Mouse (Mus musculus) Patski (cell line): ENCODE measurements around the gene Ces1f. TPM values are rescaled to one million over a fixed set of nuclear protein-coding genes. Genes with fewer than 3 reads are reported as not detected.
A peak's percentile ranks its signal among the peaks of the same experiment; 100 is the strongest.
"Not testable (repeated sequence)": the region's sequence is repeated elsewhere in the genome, so short reads cannot be mapped to it uniquely, and the experiment has no call there.

ENCODE experiments used
- ATAC-seq: fragments of 100-300 bp; one replicate; pipeline ENCODE4 v1.8.0; 2021
- CTCF ChIA-PET: fragments of 350-600 bp; sonication (Branson Sonifier 250); formaldehyde crosslinking; loops from one replicate; lab custom pipeline; 2022; ENCODE audit warnings: inconsistent platforms; lab: Charles Lee
- POLR2A ChIA-PET: fragments of 350-600 bp; sonication (Branson Sonifier 250); formaldehyde crosslinking; loops from one replicate; lab custom pipeline; 2022; ENCODE audit warnings: antibody characterized with exemption, inconsistent platforms; lab: Charles Lee
- DNase-seq: peaks from one replicate; pipeline ENCODE4 v3.0.0-alpha.2; 2011; ENCODE audit warnings: low read depth, low spot score
- H3K27me3 ChIP-seq: fragments of 371-371 bp; one replicate; pipeline ENCODE4 v1.5.1; 2021
- CTCF ChIP-seq: fragments of 100-300 bp; IDR thresholded peaks from one replicate; pipeline ENCODE4 v1.5.1; 2021
- in situ Hi-C: fragments of 300-500 bp; cut with MboI; formaldehyde crosslinking; loops from 3 replicates; pipeline ENCODE4 v1.11.1; 2018; ENCODE audit warnings: low pct_unique_long_range_greater_than_20kb, mixed read lengths
- polyA plus RNA-seq: library from polyadenylated mRNA; unstranded; gene quantifications from one replicate; pipeline ENCODE4 v1.2.3, GENCODE M21; 2021

Ces1f gene
- polyA plus RNA-seq, 1 experiment from 2014 or later, result not detected

DNA sequence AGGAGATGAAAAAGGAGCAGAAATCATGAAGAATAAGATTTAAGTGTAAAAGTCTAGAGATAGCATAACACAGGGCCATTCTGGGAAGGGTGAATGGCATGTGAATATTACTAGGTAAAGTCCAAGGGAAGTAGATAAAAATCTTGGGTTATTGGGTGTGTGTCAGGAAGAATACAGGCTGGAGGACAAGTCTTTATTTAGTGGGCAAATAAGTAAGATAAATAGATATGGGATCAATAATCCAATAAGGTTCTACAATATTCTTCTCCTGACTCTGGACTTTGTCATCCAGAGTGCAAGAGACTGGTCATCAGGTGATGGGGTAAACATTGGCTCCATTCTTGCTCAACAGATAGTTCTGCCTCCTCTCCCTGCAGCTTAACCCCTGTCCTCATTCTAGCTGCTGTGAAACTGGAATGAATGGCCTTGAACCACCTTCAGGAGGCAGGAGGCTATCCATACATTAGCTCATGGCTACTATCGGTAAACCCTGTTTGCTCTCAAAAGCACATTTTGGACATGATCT, 27.1 kb downstream of the Ces1f start:
- DNase-seq (no peak), ATAC-seq (no peak)
- ChIA-PET CTCF (no interaction called here), POLR2A (no interaction called here)
- TF ChIP-seq CTCF, result no peak
- in situ Hi-C loops, result no loop called here
- H3K27me3 ChIP-seq, result peaks cover 18% of the 10 kb centered on the region

DNA sequence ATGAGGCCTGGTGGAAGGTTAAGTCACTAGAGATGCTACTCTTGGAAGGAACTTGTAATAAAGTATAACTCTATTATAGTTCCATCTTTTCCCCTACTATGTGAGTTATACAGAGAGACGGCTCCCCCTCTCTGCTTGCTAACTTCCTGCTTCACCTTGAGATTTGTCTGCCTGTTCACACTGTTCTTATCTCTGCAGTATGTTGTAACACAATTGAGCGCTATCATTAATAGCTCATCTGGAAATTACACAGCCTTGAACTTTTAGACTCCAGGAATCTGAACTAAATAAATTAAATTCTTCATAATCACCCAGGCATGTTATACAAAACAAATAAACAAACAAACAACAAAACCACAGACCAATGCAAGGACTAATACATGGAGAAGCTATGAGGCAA, 33.5 kb downstream of the Ces1f start:
- ChIA-PET POLR2A (no interaction called here), CTCF (no interaction called here)
- peaks cover 15% of the 10 kb centered on the region for H3K27me3 ChIP-seq
- in situ Hi-C loops, result no loop called here
- no peak for ATAC-seq
- TF ChIP-seq CTCF, result no peak
- no peak for DNase-seq

GRCm38 (mm10) chr8:93239884-93240283, 39.7 kb downstream of the Ces1f start:
- ChIA-PET CTCF (no interaction called here), POLR2A (no interaction called here)
- in situ Hi-C loops, result no loop called here
- DNase-seq, result no peak
- no peak for TF ChIP-seq CTCF
- peaks cover 3% of the 10 kb centered on the region for H3K27me3 ChIP-seq
- ATAC-seq, result no peak

DNA sequence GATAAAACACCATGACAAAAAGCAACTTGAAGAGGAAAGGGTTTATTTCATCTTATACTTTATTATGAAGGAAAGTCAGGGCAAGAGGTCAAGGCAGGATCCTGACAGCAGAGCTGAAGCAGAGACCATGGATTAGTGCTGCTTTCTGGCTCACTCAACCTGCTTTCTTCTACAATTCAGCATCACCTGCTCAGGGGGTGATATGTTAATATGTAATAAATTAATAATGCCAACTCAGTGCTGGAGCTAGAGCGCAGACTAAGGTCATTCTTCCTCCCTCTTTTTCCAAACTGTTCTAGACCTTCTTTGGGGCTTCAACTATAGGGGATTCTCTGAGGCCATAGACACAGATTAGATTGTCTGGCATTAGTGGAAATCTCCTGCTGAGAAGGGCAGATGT, 43.9 kb downstream of the Ces1f start:
- ATAC-seq (no peak), DNase-seq (no peak)
- in situ Hi-C loops, result no loop called here
- peaks cover 2% of the 10 kb centered on the region for H3K27me3 ChIP-seq
- POLR2A ChIA-PET, result no interaction called here
- CTCF ChIA-PET, result no interaction called here
- TF ChIP-seq CTCF, result no peak

- no peak for TF ChIP-seq CTCF
- POLR2A ChIA-PET, result no interaction called here
- DNase-seq, result no peak
- in situ Hi-C loops, result no loop called here
- CTCF ChIA-PET, result no interaction called here
- no peak for ATAC-seq
- peaks cover 5% of the 10 kb centered on the region for H3K27me3 ChIP-seq
Measured at GRCm38 (mm10) chr8:93234706-93235105, 44.8 kb downstream of the Ces1f start.

DNA sequence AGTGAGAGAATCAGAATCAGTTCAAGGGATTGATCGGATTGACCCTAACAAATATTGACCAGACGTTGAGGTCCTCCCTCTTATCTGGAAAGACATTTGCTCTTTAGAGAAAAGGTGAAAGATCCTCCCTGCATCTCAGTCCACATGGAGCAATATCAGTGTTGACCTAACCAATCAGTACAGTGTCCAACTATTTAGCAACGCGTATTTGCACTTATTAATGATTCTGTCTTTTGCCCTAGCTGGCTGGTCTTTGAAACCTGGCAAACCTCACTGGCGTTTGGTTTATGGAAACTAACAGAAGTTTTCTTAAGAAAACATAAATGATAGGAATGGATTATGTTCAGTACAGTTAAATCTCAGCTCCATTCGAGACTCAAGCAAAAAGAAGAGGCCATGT, 45.5 kb downstream of the Ces1f start:
- in situ Hi-C loops, result no loop called here
- ChIA-PET POLR2A (no interaction called here), CTCF (no interaction called here)

GRCm38 (mm10) chr8:93229446-93229845, 50.1 kb downstream of the Ces1f start, which contains the start of gene Ces1e:
Gene Ces1e (minus strand): TSS chr8:93229619.
- POLR2A ChIA-PET, result no interaction called here
- H3K27me3 ChIP-seq, result peaks cover 5% of the 10 kb centered on the region
- no peak for DNase-seq
- in situ Hi-C loops, result no loop called here
- CTCF ChIA-PET, result no interaction called here
- ATAC-seq, result no peak
- no peak for TF ChIP-seq CTCF

More for the DNA sequence above, 45.5 kb downstream of the Ces1f start:
- no peak for TF ChIP-seq CTCF
- ATAC-seq (no peak), DNase-seq (no peak)
- peaks cover 5% of the 10 kb centered on the region for H3K27me3 ChIP-seq

DNA sequence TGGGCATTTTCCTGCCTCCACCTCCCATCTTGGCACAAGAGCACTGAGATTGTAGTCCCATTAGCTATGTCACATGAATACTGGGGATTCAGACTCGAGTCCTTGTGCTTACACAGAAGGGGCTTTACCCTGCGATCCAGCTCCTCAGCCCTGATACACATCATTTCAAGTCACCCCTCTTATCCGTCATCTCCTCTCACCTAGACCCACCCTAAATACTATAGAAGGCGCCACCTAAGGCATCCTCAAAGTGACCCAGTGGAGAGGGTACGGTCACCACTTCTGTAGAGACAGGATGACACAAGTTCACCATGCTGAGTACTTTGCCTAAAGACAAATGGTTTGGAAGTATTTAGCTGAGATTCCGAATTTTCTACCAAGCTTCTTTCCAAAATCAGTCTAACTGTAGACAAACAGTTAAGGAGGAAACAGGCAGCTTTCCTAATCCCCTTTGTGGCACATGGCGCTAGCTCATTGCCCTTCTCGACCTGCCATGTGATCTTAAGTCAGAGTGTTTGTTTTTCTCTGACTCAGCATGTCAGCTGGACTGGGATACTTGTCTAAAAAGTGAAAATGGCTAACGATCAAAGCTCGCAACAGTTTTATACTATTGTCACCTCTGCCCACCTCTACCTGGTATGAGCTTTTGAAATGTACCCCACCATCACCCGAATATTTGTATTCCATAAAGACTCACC, 50.7 kb downstream of the Ces1f start:
- POLR2A ChIA-PET, result interaction anchor here (1.3 kb wide), 1 partner anchor 326 kb away, joined by 8 read pairs; no protein-coding TSS in a partner anchor
- H3K27me3 ChIP-seq, result peaks cover 5% of the 10 kb centered on the region
- DNase-seq (no peak), ATAC-seq (no peak)
- TF ChIP-seq CTCF, result no peak
- in situ Hi-C loops, result no loop called here
- CTCF ChIA-PET, result no interaction called here

- DNase-seq, H3K27me3 ChIP-seq, CTCF ChIA-PET, ATAC-seq, in situ Hi-C loops, POLR2A ChIA-PET: not testable (repeated sequence)
Measured at GRCm38 (mm10) chr8:93226471-93226870, 53.1 kb downstream of the Ces1f start.

DNA sequence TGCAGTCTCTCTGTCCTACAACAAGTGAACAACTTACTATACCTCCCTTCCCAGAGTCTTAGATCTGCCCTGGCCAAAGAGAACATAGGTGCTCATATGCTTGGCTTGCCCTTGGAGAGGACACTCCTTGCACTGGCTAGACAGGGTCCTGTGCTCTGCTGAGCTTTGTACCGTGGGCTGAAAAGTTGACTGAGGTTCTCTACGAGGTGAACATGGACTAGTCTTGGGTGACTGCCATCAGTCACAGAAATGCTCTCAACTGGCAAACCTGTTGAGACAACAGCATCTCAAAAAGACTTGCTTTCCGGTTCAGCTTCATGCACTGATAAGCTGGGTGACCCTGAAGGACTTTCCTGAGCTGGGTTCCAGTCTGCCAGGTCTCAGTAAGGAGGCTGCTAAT, 57.7 kb downstream of the Ces1f start:
- no peaks in the 10 kb centered on the region for H3K27me3 ChIP-seq
- ChIA-PET CTCF (no interaction called here), POLR2A (no interaction called here)
- in situ Hi-C loops, result no loop called here
- DNase-seq, result no peak
- TF ChIP-seq CTCF, result no peak
- no peak for ATAC-seq

DNA sequence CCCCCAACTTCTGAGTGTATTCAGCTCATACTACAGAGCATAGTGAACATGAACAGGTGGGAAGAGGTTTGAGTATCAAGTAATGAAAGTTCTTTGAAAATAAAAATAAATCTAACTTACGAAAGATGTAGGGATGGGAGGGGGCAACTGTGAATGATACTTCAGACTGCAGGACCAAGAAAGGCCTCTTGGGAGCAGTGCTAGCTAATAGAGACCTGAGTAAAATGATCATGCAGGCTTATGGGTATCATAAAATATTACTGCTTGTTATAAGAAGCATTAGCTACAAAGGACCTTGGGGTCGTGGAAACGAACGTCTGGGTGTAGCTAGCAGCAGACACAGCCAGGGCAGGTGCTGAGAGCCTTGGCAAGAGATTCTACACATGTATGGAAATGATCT, 61.7 kb downstream of the Ces1f start:
- POLR2A ChIA-PET, result no interaction called here
- DNase-seq, result no peak
- H3K27me3 ChIP-seq, result peaks cover 4% of the 10 kb centered on the region
- CTCF ChIA-PET, result no interaction called here
- in situ Hi-C loops, result no loop called here
- TF ChIP-seq CTCF, result peak; percentile 26
- ATAC-seq, result no peak
